Comparison of ENCODE assay signal across 9 mouse cellular contexts in genomic region chr3:98417328-98417727, GRCm38 (mm10). TPM values are rescaled to one million over a fixed set of nuclear protein-coding genes. Genes with fewer than 3 reads are reported as not detected.
A peak's percentile ranks its signal among the peaks of the same experiment; 100 is the strongest.
DNase-seq lines count a peak whose midpoint lies in the region; ATAC-seq lines count a peak whose summit lies in the region.
"Had no signal": no experiment of that assay in that cellular context is flagged by ENCODE, and none has a peak within 500 bp of the region (broad histone marks: within the 10 kb centered on the region; RNA-seq: fewer than 3 reads in every experiment).

No protein-coding gene starts in this region.

- ATAC-seq in kidney, embryonic 15.5 days (replicated peaks; ENCODE audit: low FRiP score) = peak; percentile 30; the same call in 1 of the 2 replicates
- peak; percentile 39; the same call in 1 of the 2 replicates for ATAC-seq in neural tube, embryonic 14.5 days (ENCODE audit: low read depth)

- no peaks in the 10 kb centered on the region for H3K36me3 ChIP-seq in kidney, embryonic 15.5 days
- H3K36me3 ChIP-seq in neural tube, embryonic 14.5 days (ENCODE audit: control insufficient read depth, insufficient read depth, low read length) = no peaks in the 10 kb centered on the region

- H3K4me2 ChIP-seq in kidney, embryonic 15.5 days = no peak overlapping the region
- H3K4me2 ChIP-seq in neural tube, embryonic 14.5 days (ENCODE audit: low read depth, low read length) = no peak overlapping the region

- WGBS in kidney, embryonic 15.5 days = 53% methylated on average over 4 of the region's 4 CpGs
- 55% methylated on average over 4 of the region's 4 CpGs for WGBS in neural tube, embryonic 14.5 days

- no peak overlapping the region for H3K4me3 ChIP-seq in kidney, embryonic 15.5 days (replicated peaks)
- H3K4me3 ChIP-seq in neural tube, embryonic 14.5 days (ENCODE audit: low read depth, low read length) = no peak overlapping the region
- H3K4me3 ChIP-seq: megakaryocyte, embryonic 14.5 days had no signal

- peak overlapping the region; percentile 43 for H3K27ac ChIP-seq in kidney, embryonic 15.5 days
- H3K27ac ChIP-seq in neural tube, embryonic 14.5 days (ENCODE audit: low read depth, low read length) = no peak overlapping the region

- peaks cover 74% of the 10 kb centered on the region for H3K4me1 ChIP-seq in kidney, embryonic 15.5 days
- H3K4me1 ChIP-seq in neural tube, embryonic 14.5 days (ENCODE audit: control insufficient read depth, insufficient read depth, low read length) = 0 out of 2 replicates have a peak, but pooled peaks cover 4% of the 10 kb centered on the region

- no peaks in the 10 kb centered on the region for H3K27me3 ChIP-seq in kidney, embryonic 15.5 days
- H3K27me3 ChIP-seq in neural tube, embryonic 14.5 days (ENCODE audit: control insufficient read depth, insufficient read depth, low read length) = no peaks in the 10 kb centered on the region

- H3K9me3 ChIP-seq in kidney, embryonic 15.5 days (replicated peaks) = no peaks in the 10 kb centered on the region
- no peaks in the 10 kb centered on the region for H3K9me3 ChIP-seq in neural tube, embryonic 14.5 days (ENCODE audit: control insufficient read depth, low read length)
- H3K9me3 ChIP-seq: megakaryocyte, embryonic 14.5 days had no signal

- H3K9ac ChIP-seq in kidney, embryonic 15.5 days = no peak overlapping the region
- H3K9ac ChIP-seq in neural tube, embryonic 14.5 days (replicated peaks; ENCODE audit: low read depth, low read length) = no peak overlapping the region

- peak; percentile 39 to 42 for DNase-seq in spleen, adult 18-20 months
- DNase-seq in spleen, adult 12 weeks (ENCODE audit: low spot score) = no peak
- peak; percentile 98 for DNase-seq in cerebellum, postnatal 10 days
- DNase-seq in heart, adult 8-10 months (ENCODE audit: low spot score) = peak; percentile 91
- peak; percentile 50 for DNase-seq in liver
- no peak for DNase-seq in embryo, embryonic 11 days

RNA-seq across cellular contexts. Expression of gene Zfp697, which starts 35.1 kb away (rescaled TPM):
- total RNA-seq in heart, adult 8-10 months (2022) = 1 to 10 TPM; 6.9 to 8.7 (median 7.4) TPM
- 14.4 and 16.6 TPM in 2 replicates for polyA plus RNA-seq in kidney, embryonic 15.5 days (2015; fragmentation: Nextera tagmentation; extraction: Ambion mirVana)
- 21.7 and 28.9 TPM in 2 replicates for polyA plus RNA-seq in neural tube, embryonic 14.5 days (2014; fragmentation: Nextera tagmentation; extraction: Ambion mirVana)

RNA-seq across cellular contexts. Expression of gene Gm4450, which starts 39.6 kb away (rescaled TPM):
- total RNA-seq in heart, adult 8-10 months (2022) = not detected
- 25.8 and 26.4 TPM in 2 replicates for polyA plus RNA-seq in kidney, embryonic 15.5 days (2015; fragmentation: Nextera tagmentation; extraction: Ambion mirVana)
- 0.42 TPM in 1 of 2 replicates, not detected in the other for polyA plus RNA-seq in neural tube, embryonic 14.5 days (2014; fragmentation: Nextera tagmentation; extraction: Ambion mirVana)

Comparison
In these comparisons a context has a peak if more than half of its experiments do, and no peak if none do; other contexts are left out.
1. DNase-seq: peak in spleen, adult 18-20 months (2 of 2), cerebellum, postnatal 10 days (2 of 2), heart, adult 8-10 months (single experiment) and liver (single experiment); none in spleen, adult 12 weeks (single experiment) and embryo, embryonic 11 days (single experiment).
2. RNA of gene Gm4450, which starts 39.6 kb away (polyA plus RNA-seq): 25.8 to 26.4 TPM in kidney, embryonic 15.5 days; 0.42 TPM in neural tube, embryonic 14.5 days; every median in the first group is over 10 times any median in the second.